Mouse (Mus musculus): Measurements from ENCODE around the gene Fam174b. TPM values are rescaled to one million over a fixed set of nuclear protein-coding genes. Genes with fewer than 3 reads are reported as not detected.
A peak's percentile ranks its signal among the peaks of the same experiment; 100 is the strongest.

The Fam174b gene
- total RNA-seq, 4 experiments from 2014 or later, result 28.0 to 32.7 (median 28.7) TPM

DNA sequence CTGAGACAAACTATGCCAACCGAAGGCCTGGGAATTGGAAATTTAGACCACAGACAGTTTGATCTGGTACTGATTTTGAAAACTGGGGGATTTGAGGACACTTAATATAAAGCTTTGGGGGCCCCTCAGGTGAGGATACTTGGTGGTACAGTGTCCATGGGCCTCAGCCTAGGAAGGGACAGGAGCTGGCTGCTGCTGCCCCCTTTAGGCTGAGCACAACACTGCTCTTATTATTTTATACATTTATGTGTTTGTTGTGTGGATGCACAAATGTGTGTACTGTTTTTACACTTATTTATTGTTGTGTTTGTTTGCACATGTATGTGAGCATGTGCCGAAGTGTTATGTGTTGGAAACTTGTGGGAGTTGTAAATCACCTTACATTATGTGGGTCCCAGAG is 9.2 kb downstream of the Fam174b start:
- no peak for DNase-seq (ENCODE audit: low spot score in 2 of 2)

- no peak for DNase-seq (ENCODE audit: low spot score in 2 of 2)
These were observed 9.9 kb downstream of the Fam174b start for GRCm38 (mm10) chr7:73749983-73750382.

- DNase-seq (ENCODE audit: low spot score in 2 of 2), result no peak
These were observed 13.5 kb downstream of the Fam174b start for GRCm38 (mm10) chr7:73753598-73753997.

DNA sequence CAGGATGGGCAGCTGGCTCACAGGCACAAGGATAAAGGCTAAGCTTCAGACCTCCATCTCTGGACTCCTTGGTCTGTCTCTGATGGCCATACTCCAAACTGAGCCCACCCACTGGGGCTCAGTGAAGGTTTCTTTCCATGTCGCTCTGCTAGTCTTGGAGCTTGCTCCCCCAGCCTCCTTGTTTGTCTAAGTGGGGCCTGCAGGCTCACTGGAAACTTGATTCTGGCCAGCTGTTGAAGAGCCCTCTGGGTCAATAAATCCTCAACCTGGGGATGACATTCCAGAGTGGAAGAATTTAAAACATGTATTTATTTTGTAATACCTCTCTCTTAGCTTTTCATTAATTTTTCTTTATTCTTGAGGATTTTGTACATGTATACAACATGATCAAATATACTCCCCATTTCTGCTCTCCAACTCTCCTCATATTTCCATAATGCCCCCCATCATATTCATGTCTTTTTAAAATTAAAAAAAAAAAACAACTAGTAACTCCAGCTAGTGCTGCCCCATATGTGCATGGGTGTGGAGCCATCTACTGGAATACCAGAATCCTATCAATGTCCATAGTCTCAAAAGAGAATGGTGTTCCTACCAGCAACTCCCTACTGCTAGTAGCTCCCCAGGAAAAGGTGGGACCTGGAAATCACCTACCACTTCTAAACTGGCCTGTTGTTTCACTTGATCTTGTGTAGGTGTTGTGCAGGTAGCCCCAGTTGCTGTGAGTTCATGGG is 15.4 kb downstream of the Fam174b start:
- no peak for DNase-seq (ENCODE audit: low spot score in 2 of 2)

DNA sequence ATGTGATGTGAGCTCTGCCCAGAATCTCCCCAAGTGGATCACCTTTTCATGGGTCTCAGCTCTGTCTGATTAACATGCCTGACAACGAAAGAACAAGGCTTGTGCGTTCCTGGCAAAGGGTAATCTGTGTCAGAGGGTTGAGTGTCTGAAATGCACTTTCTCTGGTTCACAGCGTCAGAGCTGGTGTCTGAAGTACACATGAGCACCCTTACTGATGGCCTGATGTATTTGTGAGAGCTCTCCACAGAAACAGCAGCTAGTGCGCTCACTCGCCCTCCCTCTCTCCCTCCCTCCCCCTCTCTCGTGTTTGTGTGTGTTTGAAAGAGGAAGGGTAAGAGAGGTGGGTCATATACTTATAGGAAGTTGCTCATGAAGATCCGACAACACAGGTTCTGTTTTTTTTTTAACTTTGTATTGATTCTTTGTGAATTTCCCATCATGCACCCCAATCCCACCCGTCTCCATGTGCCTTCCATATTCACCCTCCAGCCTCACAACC is 21.6 kb downstream of the Fam174b start:
- no peak for DNase-seq (ENCODE audit: low spot score in 2 of 2)

DNA sequence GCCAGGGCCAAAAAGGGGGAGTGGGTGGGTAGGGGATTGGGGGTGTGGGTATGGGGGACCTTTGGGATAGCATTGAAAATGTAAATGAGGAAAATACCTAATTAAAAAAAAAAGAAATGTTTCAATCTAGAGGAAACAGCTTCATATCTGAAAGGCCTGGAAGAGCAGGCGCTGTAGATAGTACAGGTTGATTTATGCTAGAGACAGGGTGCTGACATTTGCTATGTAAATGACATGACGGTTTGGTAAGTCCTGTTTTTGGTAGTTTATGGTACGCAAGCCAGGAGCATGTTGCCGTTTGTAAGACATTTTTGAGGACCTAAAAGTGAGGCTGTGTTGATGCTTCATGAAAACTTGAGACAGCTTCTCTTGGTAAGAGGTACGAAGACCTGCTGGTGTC is 24.6 kb downstream of the Fam174b start:
- DNase-seq (ENCODE audit: low spot score in 2 of 2), result no peak

GRCm38 (mm10) chr7:73765186-73765903 is 25.2 kb downstream of the Fam174b start:
- DNase-seq (ENCODE audit: low spot score in 2 of 2), result no peak

- no peak for DNase-seq (ENCODE audit: low spot score in 2 of 2)
These were observed 29.1 kb downstream of the Fam174b start for GRCm38 (mm10) chr7:73769224-73769623.

DNA sequence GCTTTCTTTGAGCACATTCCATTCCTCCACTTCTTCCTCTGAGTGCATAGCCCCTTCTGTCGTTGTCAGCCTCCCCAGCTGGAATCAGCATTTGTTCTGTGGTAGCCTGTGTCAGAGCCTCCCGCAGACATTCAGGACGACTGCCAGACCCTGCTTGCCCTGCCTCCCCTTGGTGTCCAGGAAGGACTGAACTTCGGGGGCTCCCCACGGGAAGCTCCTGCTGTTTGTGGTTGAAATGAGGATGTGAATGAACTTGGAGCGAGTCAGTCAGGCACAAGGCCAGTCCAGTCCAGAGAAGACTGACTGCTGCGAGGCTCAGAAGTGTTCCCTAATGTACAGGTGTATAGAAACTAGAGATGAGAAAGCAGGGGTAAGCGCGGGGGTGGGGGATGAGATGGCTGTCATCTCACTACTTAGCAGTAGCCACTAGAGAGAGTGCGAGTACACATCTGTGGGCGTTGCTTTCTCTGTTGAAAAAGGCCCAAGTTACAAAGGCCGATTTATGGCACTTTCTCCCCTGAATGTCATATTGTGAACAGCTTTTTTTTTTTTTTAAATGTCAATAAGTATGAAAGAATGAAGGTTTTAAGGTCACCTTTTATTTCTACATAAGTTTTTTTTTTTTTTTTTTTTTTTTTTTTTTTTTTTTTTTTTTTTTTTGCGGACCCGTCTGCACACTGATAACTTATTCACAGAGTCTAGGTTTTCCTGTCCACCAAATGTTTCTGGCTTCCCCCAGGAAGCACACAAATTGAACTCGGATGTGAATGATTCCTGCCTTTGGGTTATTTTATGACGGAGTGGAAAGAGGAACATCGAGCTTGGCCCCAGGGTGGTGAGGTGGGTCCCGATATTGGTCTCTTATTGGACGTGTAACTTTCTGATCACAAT is 31.5 kb downstream of the Fam174b start:
- DNase-seq (ENCODE audit: low spot score in 2 of 2), result no peak

- DNase-seq (ENCODE audit: low spot score in 2 of 2), result no peak
These were observed 32.2 kb downstream of the Fam174b start for GRCm38 (mm10) chr7:73772275-73772765.

- DNase-seq (ENCODE audit: low spot score in 2 of 2), result no peak
These were observed 34.7 kb downstream of the Fam174b start for GRCm38 (mm10) chr7:73774781-73775180.

- DNase-seq (ENCODE audit: low spot score in 2 of 2), result no peak
These were observed 37.7 kb downstream of the Fam174b start for GRCm38 (mm10) chr7:73777777-73778176.

DNA sequence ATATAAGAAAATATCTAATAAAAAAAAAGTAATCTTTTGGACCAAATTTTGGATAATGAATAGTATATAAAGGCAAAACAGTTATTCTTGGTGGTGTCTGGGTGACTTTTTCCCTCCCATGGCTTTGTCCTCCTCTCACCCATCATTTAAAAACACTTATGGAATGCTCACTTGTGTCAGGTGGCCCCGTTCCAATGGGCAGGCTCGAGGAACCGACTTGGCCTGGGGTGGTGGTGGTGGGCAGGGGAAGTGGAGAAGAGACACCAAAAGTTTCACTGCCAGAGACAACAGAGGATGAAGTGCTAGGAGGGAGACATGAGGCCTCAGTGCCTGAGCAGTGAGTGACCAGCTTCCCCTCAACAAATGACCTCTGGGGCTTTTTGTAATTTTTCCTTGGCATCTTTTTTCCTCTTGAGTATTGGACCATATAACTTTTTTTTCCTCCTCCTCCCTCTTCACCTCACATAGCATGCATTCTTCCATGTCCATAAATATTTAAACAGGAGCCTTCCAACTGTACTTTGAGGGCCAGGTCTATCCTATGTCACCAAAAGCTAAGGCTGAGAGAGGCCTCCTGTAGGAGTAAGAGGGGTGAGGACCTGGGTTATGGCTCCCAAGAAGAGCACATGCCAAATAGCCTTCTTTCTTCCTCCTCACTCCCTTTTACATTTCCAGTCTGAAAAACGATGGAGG is 44.8 kb downstream of the Fam174b start:
- DNase-seq (ENCODE audit: low spot score in 2 of 2), result no peak

- no peak for DNase-seq (ENCODE audit: low spot score in 2 of 2)
These were observed 45.7 kb downstream of the Fam174b start for GRCm38 (mm10) chr7:73785815-73786214.

DNA sequence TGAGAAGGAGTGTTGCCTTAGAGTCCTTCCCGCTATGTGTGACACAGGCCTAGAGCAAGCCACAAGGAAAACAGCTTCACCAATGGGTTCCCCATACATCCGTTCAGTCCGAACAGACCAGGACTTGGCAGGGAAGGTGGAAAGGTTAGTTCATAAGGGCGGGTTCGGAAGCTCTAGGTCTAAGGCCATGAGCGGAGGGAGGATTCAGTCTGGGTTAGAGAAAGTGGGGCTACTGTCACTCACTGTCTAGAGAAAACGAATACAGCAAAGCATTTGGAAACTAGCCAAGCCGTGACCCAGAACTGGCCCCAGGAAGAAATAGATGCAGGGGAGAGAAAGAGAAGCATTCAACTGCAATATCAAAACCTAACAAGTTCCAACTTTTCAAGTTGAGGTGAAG is 47.4 kb downstream of the Fam174b start:
- no peak for DNase-seq (ENCODE audit: low spot score in 2 of 2)

GRCm38 (mm10) chr7:73791096-73791495 is 51.0 kb downstream of the Fam174b start:
- DNase-seq (ENCODE audit: low spot score in 2 of 2), result no peak

GRCm38 (mm10) chr7:73792155-73792554 is 52.1 kb downstream of the Fam174b start:
- DNase-seq (ENCODE audit: low spot score in 2 of 2), result no peak

GRCm38 (mm10) chr7:73792641-73793040 is 52.5 kb downstream of the Fam174b start:
- DNase-seq (ENCODE audit: low spot score in 2 of 2), result no peak

DNA sequence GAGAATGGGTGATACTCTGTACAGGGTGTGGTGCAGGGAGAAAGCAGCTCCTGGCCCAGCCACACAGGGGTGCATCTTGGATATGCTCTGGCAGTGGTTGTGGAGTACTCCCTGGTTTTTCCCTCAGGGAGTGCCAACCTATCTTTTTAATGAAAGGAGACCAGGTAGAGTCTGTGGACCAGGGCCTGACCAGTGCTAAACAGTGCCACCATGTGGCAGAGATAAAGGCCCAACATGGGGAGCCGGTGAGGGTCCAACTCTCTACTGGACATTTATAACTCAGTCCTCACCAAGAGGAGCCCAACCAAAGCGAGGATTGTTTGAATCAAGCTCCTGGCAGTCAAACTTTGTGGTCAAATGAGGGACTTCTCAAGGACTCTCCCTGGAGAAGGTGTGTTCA is 69.2 kb downstream of the Fam174b start:
- DNase-seq (ENCODE audit: low spot score in 2 of 2), result peak in 1 of 2 experiments; percentile 2

DNA sequence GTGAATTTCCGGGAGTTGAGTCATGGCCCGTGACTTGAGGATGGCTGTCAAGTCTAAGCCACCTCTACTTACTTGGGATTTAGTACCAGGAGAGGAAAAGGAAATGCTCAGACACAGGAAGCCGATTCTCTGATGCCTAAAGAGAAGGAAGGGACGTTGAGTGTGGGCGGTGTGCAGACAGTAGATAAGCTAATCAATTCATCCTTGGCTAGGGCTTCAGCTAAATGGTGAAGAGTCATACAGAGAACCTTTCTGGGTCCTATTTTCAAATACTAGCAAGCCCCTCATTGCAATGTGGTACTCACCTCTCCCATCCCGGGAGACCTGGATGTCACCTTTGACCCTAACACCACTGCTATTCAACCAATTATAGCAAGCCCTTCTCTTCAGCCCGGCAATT is 71.3 kb downstream of the Fam174b start:
- no peak for DNase-seq (ENCODE audit: low spot score in 2 of 2)

DNA sequence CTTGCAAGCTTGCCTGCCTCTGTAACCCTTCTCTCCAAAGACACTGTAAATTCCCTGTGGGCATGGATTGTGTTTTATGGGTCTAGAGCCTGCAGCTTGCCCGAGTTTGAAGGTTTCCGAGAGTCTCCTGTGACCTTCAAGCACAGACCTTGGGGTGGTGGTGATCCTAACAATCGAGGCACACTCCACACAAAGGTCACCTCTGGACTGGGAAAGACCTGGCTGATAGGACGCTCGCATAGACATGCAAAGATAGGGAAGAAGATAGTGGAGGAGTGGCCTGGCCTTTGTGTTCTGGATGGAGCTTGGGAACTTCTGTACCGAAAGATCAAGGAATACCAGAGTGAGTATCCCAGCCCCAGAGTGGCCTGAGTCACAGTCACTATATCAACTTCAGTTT is 72.1 kb downstream of the Fam174b start:
- DNase-seq (ENCODE audit: low spot score in 2 of 2), result no peak

Data from layer of hippocampus, adult 8-10 months (tissue).